Mouse (Mus musculus): ENCODE measurements around the gene Tigd3.

GRCm38 (mm10) chr19:5846154-5846553 is 47.8 kb downstream of the Tigd3 start:
- TF ChIP-seq EP300 (IDR thresholded peaks at IDR 0.05; ENCODE audit: low read depth), result no peak
- TF ChIP-seq CTCF (IDR thresholded peaks at IDR 0.05; ENCODE audit: low read depth), result no peak
